Mouse (Mus musculus): ENCODE results near the gene Tnc. TPM values are rescaled to one million over a fixed set of nuclear protein-coding genes. Genes with fewer than 3 reads are reported as not detected.

The Tnc gene
- polyA plus RNA-seq, 1 experiment = 20.1 TPM

DNA sequence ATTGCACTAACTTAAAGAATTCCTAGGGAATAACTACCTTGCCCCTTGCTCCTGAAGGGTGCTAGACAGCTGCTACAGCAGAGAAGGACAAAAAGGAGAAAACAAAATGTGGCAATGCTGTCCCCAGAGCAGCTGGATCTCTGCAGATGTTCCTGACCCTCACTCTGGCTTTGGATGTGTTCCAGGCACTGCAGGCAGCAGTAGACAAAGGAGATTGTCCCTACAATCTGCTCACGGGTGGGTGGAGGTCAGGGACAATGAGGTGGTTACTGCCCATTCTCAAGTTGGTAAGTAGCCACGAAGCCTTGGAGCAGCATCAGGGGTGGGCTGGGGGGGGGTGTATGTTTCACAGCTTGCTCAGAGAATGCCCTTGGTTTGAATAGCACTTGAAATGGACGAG lies 43.1 kb downstream of the Tnc start:
- Histone ChIP-seq H3K4me3 (ENCODE audit: low read depth, low read length) (no peak overlapping the region), H3K4me1 (ENCODE audit: control insufficient read depth, insufficient read depth, insufficient read length, low read length) (no peaks in the 10 kb centered on the region), H3K27me3 (ENCODE audit: control insufficient read depth, insufficient read depth, low read length) (no peaks in the 10 kb centered on the region), H3K27ac (ENCODE audit: insufficient read depth, low read depth, low read length) (no peak overlapping the region), H3K36me3 (ENCODE audit: control insufficient read depth, insufficient read depth, low read length) (no peaks in the 10 kb centered on the region)
- TF ChIP-seq POLR2A (IDR thresholded peaks at IDR 0.05; ENCODE audit: low read depth, low read length) (no peak), CTCF (IDR thresholded peaks at IDR 0.05; ENCODE audit: extremely low read depth, insufficient read length, insufficient replicate concordance, low read depth, low read length) (no peak)
- 37% methylated on average over 3 of the region's 3 CpGs for WGBS

DNA sequence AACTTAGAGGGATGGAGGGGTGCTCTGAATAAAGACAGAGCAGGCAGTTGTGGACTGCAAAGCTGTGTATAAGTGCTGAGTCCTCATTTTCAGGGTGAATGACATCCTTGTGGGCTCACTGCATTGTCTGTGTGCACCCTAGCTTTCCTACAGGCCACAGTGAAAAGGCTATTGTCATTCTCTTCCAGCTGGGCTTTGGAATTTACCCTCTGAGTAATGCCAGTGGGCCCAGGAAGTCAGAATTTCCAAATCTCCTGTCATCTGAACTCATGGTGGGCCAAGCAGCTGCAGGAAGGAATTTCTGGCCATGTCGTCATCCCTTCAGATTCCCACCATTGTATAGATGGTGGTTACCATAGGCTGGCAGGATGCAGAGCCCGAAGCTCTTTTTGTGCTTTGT lies 44.6 kb downstream of the Tnc start:
- WGBS = 74% methylated on average over 2 of the region's 2 CpGs

DNA sequence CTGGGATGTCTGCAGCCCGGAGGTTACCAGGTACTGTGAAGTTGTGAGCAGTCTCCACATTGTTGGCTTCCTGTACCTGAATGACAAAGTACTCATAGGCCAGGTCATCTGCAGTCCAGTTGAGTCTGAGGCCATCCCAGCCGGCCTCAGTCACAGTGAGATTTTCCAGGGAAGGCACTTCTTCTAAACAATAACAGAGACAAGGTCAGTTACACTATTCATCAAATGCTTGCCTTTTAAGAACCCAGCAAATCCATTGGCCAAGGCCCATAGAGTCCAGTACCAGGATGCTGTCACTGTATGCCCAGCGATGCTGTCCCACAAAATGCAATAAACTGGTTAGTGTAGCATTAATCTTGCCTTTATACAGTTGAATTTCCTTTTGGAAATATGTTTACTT lies 46.0 kb downstream of the Tnc start:
- Histone ChIP-seq H3K27me3 (ENCODE audit: control insufficient read depth, insufficient read depth, low read length) (no peaks in the 10 kb centered on the region), H3K27ac (ENCODE audit: insufficient read depth, low read depth, low read length) (no peak overlapping the region), H3K4me1 (ENCODE audit: control insufficient read depth, insufficient read depth, insufficient read length, low read length) (no peaks in the 10 kb centered on the region), H3K4me3 (ENCODE audit: low read depth, low read length) (no peak overlapping the region), H3K36me3 (ENCODE audit: control insufficient read depth, insufficient read depth, low read length) (no peaks in the 10 kb centered on the region)
- no peak for TF ChIP-seq CTCF (IDR thresholded peaks at IDR 0.05; ENCODE audit: extremely low read depth, insufficient read length, insufficient replicate concordance, low read depth, low read length)
- TF ChIP-seq POLR2A (IDR thresholded peaks at IDR 0.05; ENCODE audit: low read depth, low read length) = no peak
- WGBS = 81% methylated on average over 3 of the region's 3 CpGs

More for the DNA sequence above, 44.6 kb downstream of the Tnc start:
- Histone ChIP-seq H3K27ac (ENCODE audit: insufficient read depth, low read depth, low read length) (no peak overlapping the region), H3K36me3 (ENCODE audit: control insufficient read depth, insufficient read depth, low read length) (no peaks in the 10 kb centered on the region), H3K4me3 (ENCODE audit: low read depth, low read length) (no peak overlapping the region), H3K4me1 (ENCODE audit: control insufficient read depth, insufficient read depth, insufficient read length, low read length) (no peaks in the 10 kb centered on the region), H3K27me3 (ENCODE audit: control insufficient read depth, insufficient read depth, low read length) (no peaks in the 10 kb centered on the region)
- no peak for TF ChIP-seq POLR2A (IDR thresholded peaks at IDR 0.05; ENCODE audit: low read depth, low read length)
- TF ChIP-seq CTCF (IDR thresholded peaks at IDR 0.05; ENCODE audit: extremely low read depth, insufficient read length, insufficient replicate concordance, low read depth, low read length) = no peak

DNA sequence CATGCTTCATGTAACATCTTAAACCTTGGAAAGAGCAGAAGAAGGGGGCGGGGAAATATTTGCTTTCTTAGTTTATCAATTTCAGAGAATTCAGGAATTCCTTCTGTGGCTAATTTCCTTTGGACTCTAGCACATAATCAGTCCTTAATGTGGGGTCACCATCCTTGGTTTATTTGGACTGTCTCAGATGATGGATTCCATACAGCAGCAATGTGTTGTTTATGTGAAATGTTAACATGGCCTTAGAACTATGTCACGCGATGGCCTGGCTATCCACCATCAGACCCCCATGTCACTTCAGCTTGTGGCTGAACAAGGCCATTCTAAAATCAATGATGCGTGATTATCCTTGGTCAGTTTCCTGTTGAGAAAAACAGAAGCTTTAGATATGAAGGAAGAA lies 46.5 kb downstream of the Tnc start:
- Histone ChIP-seq H3K4me1 (ENCODE audit: control insufficient read depth, insufficient read depth, insufficient read length, low read length) (no peaks in the 10 kb centered on the region), H3K27me3 (ENCODE audit: control insufficient read depth, insufficient read depth, low read length) (no peaks in the 10 kb centered on the region), H3K27ac (ENCODE audit: insufficient read depth, low read depth, low read length) (no peak overlapping the region), H3K36me3 (ENCODE audit: control insufficient read depth, insufficient read depth, low read length) (no peaks in the 10 kb centered on the region), H3K4me3 (ENCODE audit: low read depth, low read length) (no peak overlapping the region)
- 78% methylated on average over 4 of the region's 4 CpGs for WGBS
- no peak for TF ChIP-seq POLR2A (IDR thresholded peaks at IDR 0.05; ENCODE audit: low read depth, low read length)
- no peak for TF ChIP-seq CTCF (IDR thresholded peaks at IDR 0.05; ENCODE audit: extremely low read depth, insufficient read length, insufficient replicate concordance, low read depth, low read length)

DNA sequence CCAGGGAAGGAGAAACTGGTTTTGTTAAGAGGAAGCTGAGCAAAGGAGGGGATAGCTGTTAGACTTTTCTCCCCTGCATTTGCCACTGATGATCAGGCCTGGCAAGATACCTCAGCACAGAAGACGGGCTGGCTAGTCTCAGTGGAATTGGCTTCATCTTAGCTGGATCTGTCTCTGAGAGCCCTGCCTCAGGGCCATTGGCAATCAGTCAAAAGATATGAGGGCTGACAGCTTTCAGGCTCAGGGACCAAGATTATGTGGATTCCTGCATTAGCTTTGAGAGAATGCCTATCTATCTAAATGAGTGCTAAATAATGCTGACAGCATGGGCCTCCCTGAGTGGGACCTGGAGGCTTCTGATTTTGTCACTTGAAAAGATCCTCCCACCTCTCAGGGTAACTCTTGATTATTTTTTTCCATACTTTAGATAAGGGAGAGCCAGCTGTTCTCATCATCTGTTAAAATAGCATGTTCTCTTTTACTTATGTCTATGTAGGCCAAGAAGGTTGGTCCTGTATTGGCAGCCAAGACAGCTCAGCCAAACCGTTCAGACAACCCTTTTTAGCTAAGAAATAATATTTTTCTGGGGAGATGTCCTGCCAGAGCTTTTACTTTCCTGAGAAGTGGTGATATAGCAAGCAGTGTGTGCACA lies 53.2 kb downstream of the Tnc start:
- Histone ChIP-seq H3K4me3 (ENCODE audit: low read depth, low read length) (no peak overlapping the region), H3K36me3 (ENCODE audit: control insufficient read depth, insufficient read depth, low read length) (no peaks in the 10 kb centered on the region), H3K27me3 (ENCODE audit: control insufficient read depth, insufficient read depth, low read length) (no peaks in the 10 kb centered on the region), H3K27ac (ENCODE audit: insufficient read depth, low read depth, low read length) (no peak overlapping the region), H3K4me1 (ENCODE audit: control insufficient read depth, insufficient read depth, insufficient read length, low read length) (no peaks in the 10 kb centered on the region)
- WGBS = 47% methylated on average over 2 of the region's 2 CpGs
- no peak for TF ChIP-seq CTCF (IDR thresholded peaks at IDR 0.05; ENCODE audit: extremely low read depth, insufficient read length, insufficient replicate concordance, low read depth, low read length)
- no peak for TF ChIP-seq POLR2A (IDR thresholded peaks at IDR 0.05; ENCODE audit: low read depth, low read length)

DNA sequence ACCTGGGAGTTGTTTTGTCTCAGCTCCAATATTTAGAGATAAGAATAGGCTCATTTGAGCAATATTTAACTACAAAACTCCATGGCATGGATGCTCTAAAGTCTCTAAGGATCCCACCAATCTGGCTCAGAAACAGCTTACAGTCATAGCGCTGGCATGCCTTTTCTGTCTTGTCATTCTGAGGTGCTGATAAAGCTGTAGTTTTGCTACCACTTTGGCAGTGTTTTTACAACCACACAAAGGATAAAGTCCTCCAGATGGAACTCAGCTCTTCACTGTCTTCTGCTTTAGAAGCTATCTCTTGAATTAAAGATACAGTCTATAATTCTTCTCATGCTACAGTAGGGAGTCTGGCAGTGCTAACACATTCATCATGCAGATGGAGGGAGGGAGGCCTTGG lies 56.6 kb downstream of the Tnc start:
- Histone ChIP-seq H3K27me3 (ENCODE audit: control insufficient read depth, insufficient read depth, low read length) (no peaks in the 10 kb centered on the region), H3K4me3 (ENCODE audit: low read depth, low read length) (no peak overlapping the region), H3K4me1 (ENCODE audit: control insufficient read depth, insufficient read depth, insufficient read length, low read length) (no peaks in the 10 kb centered on the region), H3K36me3 (ENCODE audit: control insufficient read depth, insufficient read depth, low read length) (no peaks in the 10 kb centered on the region), H3K27ac (ENCODE audit: insufficient read depth, low read depth, low read length) (no peak overlapping the region)
- TF ChIP-seq CTCF (IDR thresholded peaks at IDR 0.05; ENCODE audit: extremely low read depth, insufficient read length, insufficient replicate concordance, low read depth, low read length) = no peak
- 83% methylated on average over 1 of the region's 1 CpGs for WGBS

DNA sequence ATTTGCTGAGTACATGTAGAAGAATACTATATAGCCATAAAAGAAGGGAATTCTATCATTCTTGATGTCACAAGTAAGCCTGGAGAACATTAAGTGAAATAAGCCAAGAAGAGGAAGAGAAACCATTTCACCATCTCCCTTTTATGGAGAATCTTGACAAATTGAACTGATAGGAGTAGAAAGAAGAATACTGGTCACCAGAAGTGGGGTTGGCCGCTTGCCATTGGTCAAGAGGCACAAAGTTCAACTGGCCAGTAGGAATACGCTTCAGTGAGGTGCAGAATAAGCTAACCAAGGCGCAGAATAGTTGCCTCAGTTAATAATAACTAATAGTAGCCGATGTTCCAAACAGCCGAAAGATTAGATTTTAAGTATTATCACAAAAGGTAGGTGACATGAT lies 58.7 kb downstream of the Tnc start:
- H3K4me1 ChIP-seq (ENCODE audit: control insufficient read depth, insufficient read depth, insufficient read length, low read length) = no peaks in the 10 kb centered on the region
- TF ChIP-seq CTCF (IDR thresholded peaks at IDR 0.05; ENCODE audit: extremely low read depth, insufficient read length, insufficient replicate concordance, low read depth, low read length) = no peak
- no peak for TF ChIP-seq POLR2A (IDR thresholded peaks at IDR 0.05; ENCODE audit: low read depth, low read length)
- H3K27ac ChIP-seq (ENCODE audit: insufficient read depth, low read depth, low read length) = no peak overlapping the region
- H3K4me3 ChIP-seq (ENCODE audit: low read depth, low read length) = no peak overlapping the region
- WGBS = 88% methylated on average over 5 of the region's 5 CpGs
- no peaks in the 10 kb centered on the region for H3K36me3 ChIP-seq (ENCODE audit: control insufficient read depth, insufficient read depth, low read length)
- no peaks in the 10 kb centered on the region for H3K27me3 ChIP-seq (ENCODE audit: control insufficient read depth, insufficient read depth, low read length)
